Comparison of ENCODE assay signal across 11 mouse cellular contexts in the genomic region with DNA sequence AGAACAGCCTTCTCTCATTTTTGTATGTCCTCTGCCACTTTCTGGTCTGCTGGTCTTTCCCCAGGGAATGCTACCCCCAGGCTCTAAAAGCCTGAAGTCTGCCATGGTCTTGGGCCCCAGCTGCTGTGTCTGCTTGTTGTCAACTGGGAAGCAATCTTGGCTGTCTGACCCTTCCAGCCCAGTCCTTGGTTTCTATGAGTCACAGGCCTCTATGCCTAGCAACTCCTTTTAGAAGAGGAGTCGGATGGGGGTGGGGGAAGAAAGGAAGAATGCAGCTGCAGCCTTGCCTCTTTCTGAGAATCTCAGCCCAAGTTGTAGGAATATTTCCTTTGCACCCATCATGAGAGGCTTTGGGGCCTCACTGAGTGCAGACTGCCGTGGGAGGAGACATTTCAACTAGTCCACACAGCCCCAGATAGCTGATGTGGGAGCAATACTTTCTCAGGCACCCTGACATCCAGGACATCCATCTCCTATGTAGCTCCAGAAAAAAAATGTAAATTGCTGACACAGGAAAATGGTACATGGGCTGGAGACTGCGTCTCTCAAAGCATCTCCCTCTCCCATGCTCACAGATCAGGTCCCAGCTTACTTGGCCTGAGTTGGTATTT. TPM values are rescaled to one million over a fixed set of nuclear protein-coding genes. Genes with fewer than 3 reads are reported as not detected.
DNase-seq lines count a peak whose midpoint lies in the region; ATAC-seq lines count a peak whose summit lies in the region.
"Had no signal": no experiment of that assay in that cellular context is flagged by ENCODE, and none has a peak within 500 bp of the region (broad histone marks: within the 10 kb centered on the region; RNA-seq: fewer than 3 reads in every experiment).

No protein-coding gene starts in this region.

- H3K4me1 ChIP-seq in heart, embryonic 14.5 days (ENCODE audit: control insufficient read depth in 2 of 2, insufficient read depth in 2 of 2, low read length in 2 of 2), result peaks cover 10 to 14% of the 10 kb centered on the region in 2 experiments; a peak in 2 of 4 replicates
- H3K4me1 ChIP-seq in intestine, embryonic 15.5 days (replicated peaks), result no peaks in the 10 kb centered on the region
- no peaks in the 10 kb centered on the region for H3K4me1 ChIP-seq in forebrain, embryonic 12.5 days
- H3K4me1 ChIP-seq: forebrain, embryonic 13.5 days; liver, embryonic 13.5 days had no signal

- H3K36me3 ChIP-seq in heart, embryonic 14.5 days (ENCODE audit: control insufficient read depth, insufficient read depth, low read length), result no peaks in the 10 kb centered on the region
- no peaks in the 10 kb centered on the region for H3K36me3 ChIP-seq in intestine, embryonic 15.5 days
- H3K36me3 ChIP-seq in forebrain, embryonic 12.5 days (replicated peaks), result no peaks in the 10 kb centered on the region
- H3K36me3 ChIP-seq: liver, embryonic 13.5 days had no signal

- ATAC-seq in heart, embryonic 14.5 days (ENCODE audit: insufficient number of reproducible peaks, insufficient read depth, low FRiP score, low read depth), result no peak
- peak; percentile 43; the same call in 1 of the 2 replicates for ATAC-seq in intestine, embryonic 15.5 days
- ATAC-seq in forebrain, embryonic 12.5 days (ENCODE audit: low FRiP score), result no peak
- ATAC-seq: forebrain, embryonic 13.5 days had no signal

- H3K4me3 ChIP-seq in heart, embryonic 14.5 days (ENCODE audit: control insufficient read depth in 1 of 2, insufficient read depth in 1 of 2, low read depth in 1 of 2, low read length in 2 of 2), result no peak overlapping the region
- H3K4me3 ChIP-seq in intestine, embryonic 15.5 days (replicated peaks), result no peak overlapping the region
- H3K4me3 ChIP-seq in forebrain, embryonic 12.5 days (replicated peaks), result no peak overlapping the region
- H3K4me3 ChIP-seq: forebrain, embryonic 13.5 days; liver, embryonic 13.5 days had no signal

- 34% methylated on average over 3 of the region's 3 CpGs for WGBS in heart, embryonic 14.5 days
- WGBS in intestine, embryonic 15.5 days, result 56% methylated on average over 3 of the region's 3 CpGs
- 73% methylated on average over 3 of the region's 3 CpGs for WGBS in forebrain, embryonic 12.5 days

- no peak for DNase-seq in heart, postnatal 36 days
- DNase-seq in MN1 (ENCODE audit: low spot score), result peak; percentile 61
- DNase-seq in adrenal gland, adult 8-10 months, result peak; percentile 34
- DNase-seq in B cell, adult 2 months, result no peak
- no peak for DNase-seq in ovary, postnatal 36 days (ENCODE audit: low spot score)
- DNase-seq: gastrocnemius, postnatal 25 days; liver, embryonic 13.5 days had no signal

- H3K4me2 ChIP-seq in heart, embryonic 14.5 days (ENCODE audit: low read length), result no peak overlapping the region
- no peak overlapping the region for H3K4me2 ChIP-seq in intestine, embryonic 15.5 days (replicated peaks)
- no peak overlapping the region for H3K4me2 ChIP-seq in forebrain, embryonic 12.5 days
- H3K4me2 ChIP-seq: forebrain, embryonic 13.5 days; liver, embryonic 13.5 days had no signal

- peak overlapping the region; percentile 8 to 33; a peak in 2 of 4 replicates for H3K27ac ChIP-seq in heart, embryonic 14.5 days (replicated peaks in 1 of 2; ENCODE audit: control insufficient read depth in 1 of 2, insufficient read depth in 1 of 2, low read depth in 2 of 2, low read length in 2 of 2)
- no peak overlapping the region for H3K27ac ChIP-seq in intestine, embryonic 15.5 days
- no peak overlapping the region for H3K27ac ChIP-seq in forebrain, embryonic 12.5 days
- H3K27ac ChIP-seq: forebrain, embryonic 13.5 days; liver, embryonic 13.5 days had no signal

- intact Hi-C loops in heart, postnatal 36 days (cut with DNase I), result no loop called here

- H3K9ac ChIP-seq in heart, embryonic 14.5 days (ENCODE audit: low read length), result no peak overlapping the region
- no peak overlapping the region for H3K9ac ChIP-seq in intestine, embryonic 15.5 days
- no peak overlapping the region for H3K9ac ChIP-seq in forebrain, embryonic 12.5 days
- H3K9ac ChIP-seq: forebrain, embryonic 13.5 days; liver, embryonic 13.5 days had no signal

- H3K27me3 ChIP-seq in heart, embryonic 14.5 days (ENCODE audit: control insufficient read depth, insufficient read depth, low read length), result no peaks in the 10 kb centered on the region
- H3K27me3 ChIP-seq in intestine, embryonic 15.5 days (replicated peaks), result peaks cover 6% of the 10 kb centered on the region
- H3K27me3 ChIP-seq in forebrain, embryonic 12.5 days, result peaks cover 42% of the 10 kb centered on the region

- H3K9me3 ChIP-seq in heart, embryonic 14.5 days (ENCODE audit: control insufficient read depth, low read length), result no peaks in the 10 kb centered on the region
- H3K9me3 ChIP-seq in intestine, embryonic 15.5 days, result no peaks in the 10 kb centered on the region
- H3K9me3 ChIP-seq in forebrain, embryonic 12.5 days, result no peaks in the 10 kb centered on the region
- H3K9me3 ChIP-seq: forebrain, embryonic 13.5 days; liver, embryonic 13.5 days had no signal

RNA-seq across cellular contexts. Expression of gene Nhsl2, which starts 33.1 kb away (rescaled TPM):
- polyA plus RNA-seq in heart, embryonic 14.5 days (2014; fragmentation: Nextera tagmentation; extraction: Ambion mirVana), result 12.4 and 15.5 TPM in 2 replicates
- 1 to 10 TPM; 4.5 to 5.2 TPM for total RNA-seq in heart, postnatal 36 days (2021)
- total RNA-seq in adrenal gland, adult 8-10 months (2022), result 10 to 100 TPM in 1 of 4 experiments, 1 to 10 TPM in 3; 4.4 to 11.5 (median 5.7) TPM
- polyA plus RNA-seq in intestine, embryonic 15.5 days (2015; fragmentation: Nextera tagmentation; extraction: Ambion mirVana), result 8.4 and 10.4 TPM in 2 replicates
- 8.2 and 9.0 TPM in 2 replicates for polyA plus RNA-seq in forebrain, embryonic 12.5 days (2016; fragmentation: Nextera tagmentation; extraction: Ambion mirVana)

Comparison
In these comparisons a context has a peak if more than half of its experiments do, and no peak if none do; other contexts are left out.
1. H3K27ac ChIP-seq: peak in heart, embryonic 14.5 days (2 of 2); none in intestine, embryonic 15.5 days (single experiment) and forebrain, embryonic 12.5 days (single experiment).
2. DNase-seq: peak in MN1 (single experiment) and adrenal gland, adult 8-10 months (single experiment); none in heart, postnatal 36 days (0 of 2), B cell, adult 2 months (0 of 2) and ovary, postnatal 36 days (single experiment).